In genomic region chr19:23803221-23803870, GRCm38 (mm10) we compare ENCODE assay signal across 23 mouse cellular contexts. TPM values are rescaled to one million over a fixed set of nuclear protein-coding genes. Genes with fewer than 3 reads are reported as not detected.
A peak's percentile ranks its signal among the peaks of the same experiment; 100 is the strongest.
DNase-seq lines count a peak whose midpoint lies in the region; ATAC-seq and TF ChIP-seq lines count a peak whose summit lies in the region.
"Had no signal": no experiment of that assay in that cellular context is flagged by ENCODE, and none has a peak within 500 bp of the region (broad histone marks: within the 10 kb centered on the region; RNA-seq: fewer than 3 reads in every experiment).

No protein-coding gene starts in this region.

- no peaks in the 10 kb centered on the region for H3K79me2 ChIP-seq in MEL (ENCODE audit: control insufficient read depth, insufficient read depth, low read length, poor library complexity)

- no peak for TF ChIP-seq CTCF in MEL (IDR thresholded peaks at IDR 0.05 in 2 of 3, conservative IDR thresholded peaks at IDR 0.05 in 1 of 3; ENCODE audit: control insufficient read depth in 1 of 3, insufficient read depth in 1 of 3, low read depth in 2 of 3, low read length in 3 of 3, poor library complexity in 1 of 3, severe bottlenecking in 1 of 3)
- TF ChIP-seq CTCF in lung, adult 2 months (IDR thresholded peaks at IDR 0.05; ENCODE audit: insufficient read depth, low read length) = no peak

- DNase-seq in heart, adult 18-20 months = peak; percentile 35 to 36
- DNase-seq in heart, postnatal 36 days = no peak
- no peak for DNase-seq in hindbrain, embryonic 14.5 days (ENCODE audit: low spot score)
- no peak for DNase-seq in hindbrain, embryonic 10.5 days (ENCODE audit: low spot score)
- no peak for DNase-seq in MEL (ENCODE audit: low read depth, low spot score)
- peak; percentile 28 for DNase-seq in heart, postnatal 4 days
- no peak for DNase-seq in lung, adult 2 months
- DNase-seq: adrenal gland, adult 8-10 months; cerebellum, adult 18-20 months; cerebellum, postnatal 14 days; kidney, adult 8-10 months; kidney, postnatal 10 days; liver; lung, postnatal 4 days; right cerebral cortex, adult 18-20 months; right cerebral cortex, postnatal 4 days; thymus, postnatal 14 days had no signal

- no peak overlapping the region for H3K4me2 ChIP-seq in hindbrain, embryonic 14.5 days (replicated peaks)
- H3K4me2 ChIP-seq: embryonic facial prominence, embryonic 12.5 days; intestine, embryonic 15.5 days; liver, embryonic 15.5 days; neural tube, embryonic 12.5 days had no signal

- H3K9ac ChIP-seq in hindbrain, embryonic 14.5 days = no peak overlapping the region
- no peak overlapping the region for H3K9ac ChIP-seq in MEL (ENCODE audit: control insufficient read depth, low read depth, low read length, poor library complexity, severe bottlenecking)
- H3K9ac ChIP-seq: embryonic facial prominence, embryonic 12.5 days; intestine, embryonic 15.5 days; liver, embryonic 15.5 days; neural tube, embryonic 12.5 days had no signal

- WGBS in hindbrain, embryonic 14.5 days = 55% methylated on average over 4 of the region's 4 CpGs
- WGBS in hindbrain, embryonic 10.5 days = 85% methylated on average over 4 of the region's 4 CpGs
- WGBS in lung, adult 2 months = 71% methylated on average over 4 of the region's 4 CpGs

- no peak for TF ChIP-seq RAD21 in MEL (IDR thresholded peaks at IDR 0.05; ENCODE audit: low read depth, low read length)

- no peaks in the 10 kb centered on the region for H3K9me3 ChIP-seq in hindbrain, embryonic 14.5 days (ENCODE audit: control insufficient read depth, low read length)
- H3K9me3 ChIP-seq in hindbrain, embryonic 10.5 days = no peaks in the 10 kb centered on the region
- no peaks in the 10 kb centered on the region for H3K9me3 ChIP-seq in MEL (replicated peaks; ENCODE audit: insufficient read depth, low read length)
- H3K9me3 ChIP-seq: embryonic facial prominence, embryonic 12.5 days; intestine, embryonic 15.5 days; limb, embryonic 10.5 days; liver, embryonic 15.5 days; neural tube, embryonic 12.5 days had no signal

- TF ChIP-seq EP300 in MEL (IDR thresholded peaks at IDR 0.05; ENCODE audit: low read depth in 1 of 2, low read length in 2 of 2) = no peak

- H3K36me3 ChIP-seq in hindbrain, embryonic 14.5 days (replicated peaks; ENCODE audit: control insufficient read depth, insufficient read depth) = no peaks in the 10 kb centered on the region
- no peaks in the 10 kb centered on the region for H3K36me3 ChIP-seq in hindbrain, embryonic 10.5 days
- H3K36me3 ChIP-seq in MEL (ENCODE audit: control insufficient read depth in 1 of 2, insufficient read depth in 2 of 2, low read length in 2 of 2) = no peaks in the 10 kb centered on the region
- H3K36me3 ChIP-seq: embryonic facial prominence, embryonic 12.5 days; intestine, embryonic 15.5 days; limb, embryonic 10.5 days; liver, embryonic 15.5 days; neural tube, embryonic 12.5 days had no signal

- H3K4me3 ChIP-seq in hindbrain, embryonic 14.5 days (replicated peaks; ENCODE audit: low read length) = no peak overlapping the region
- H3K4me3 ChIP-seq in hindbrain, embryonic 10.5 days = no peak overlapping the region
- no peak overlapping the region for H3K4me3 ChIP-seq in MEL (ENCODE audit: control insufficient read depth in 1 of 2, insufficient read depth in 1 of 2, low read depth in 2 of 2, low read length in 2 of 2)
- no peak overlapping the region for H3K4me3 ChIP-seq in lung, adult 2 months (replicated peaks; ENCODE audit: extremely low read depth, low read depth, low read length)
- H3K4me3 ChIP-seq: embryonic facial prominence, embryonic 12.5 days; intestine, embryonic 15.5 days; limb, embryonic 10.5 days; liver, embryonic 15.5 days; neural tube, embryonic 12.5 days had no signal

- no peak for TF ChIP-seq POLR2A in MEL (IDR thresholded peaks at IDR 0.05; ENCODE audit: control insufficient read depth in 1 of 2, insufficient read depth in 1 of 2, low read depth in 1 of 2, low read length in 2 of 2, poor library complexity in 1 of 2)
- no peak for TF ChIP-seq POLR2A in lung, adult 2 months (IDR thresholded peaks at IDR 0.05; ENCODE audit: borderline replicate concordance, extremely low read depth, low read depth, low read length)

- peak; percentile 52; the same call in 1 of the 2 replicates for ATAC-seq in hindbrain, embryonic 14.5 days (ENCODE audit: low FRiP score)
- ATAC-seq: activated CD4-positive, CD25-positive, alpha-beta regulatory T cell, adult 4 months; intestine, embryonic 15.5 days had no signal

- intact Hi-C loops in heart, postnatal 36 days (cut with DNase I) = no loop called here

- H3K27ac ChIP-seq in hindbrain, embryonic 14.5 days = peak overlapping the region; percentile 0; the same call in 1 of the 2 replicates
- no peak overlapping the region for H3K27ac ChIP-seq in hindbrain, embryonic 10.5 days
- H3K27ac ChIP-seq in MEL (ENCODE audit: control insufficient read depth, low read depth, low read length) = no peak overlapping the region
- H3K27ac ChIP-seq: embryonic facial prominence, embryonic 12.5 days; intestine, embryonic 15.5 days; limb, embryonic 10.5 days; liver, embryonic 15.5 days; neural tube, embryonic 12.5 days had no signal

- H3K4me1 ChIP-seq in hindbrain, embryonic 14.5 days (replicated peaks; ENCODE audit: control insufficient read depth, insufficient read depth, low read length) = peaks cover 12% of the 10 kb centered on the region
- H3K4me1 ChIP-seq in hindbrain, embryonic 10.5 days (replicated peaks) = no peaks in the 10 kb centered on the region
- H3K4me1 ChIP-seq in MEL (ENCODE audit: control insufficient read depth in 1 of 2, insufficient read depth in 2 of 2, low read length in 2 of 2) = no peaks in the 10 kb centered on the region
- no peaks in the 10 kb centered on the region; the same call in 1 of the 2 replicates for H3K4me1 ChIP-seq in lung, adult 2 months (ENCODE audit: control insufficient read depth, insufficient read depth, low read length)
- H3K4me1 ChIP-seq: embryonic facial prominence, embryonic 12.5 days; intestine, embryonic 15.5 days; limb, embryonic 10.5 days; liver, embryonic 15.5 days had no signal

- H3K27me3 ChIP-seq in hindbrain, embryonic 14.5 days (ENCODE audit: control insufficient read depth, insufficient read depth, low read length) = no peaks in the 10 kb centered on the region
- H3K27me3 ChIP-seq in hindbrain, embryonic 10.5 days (ENCODE audit: insufficient read depth, poor library complexity, severe bottlenecking) = no peaks in the 10 kb centered on the region
- no peaks in the 10 kb centered on the region for H3K27me3 ChIP-seq in MEL (ENCODE audit: control insufficient read depth in 1 of 2, insufficient read depth in 2 of 2, low read length in 2 of 2)
- H3K27me3 ChIP-seq: embryonic facial prominence, embryonic 12.5 days; intestine, embryonic 15.5 days; liver, embryonic 15.5 days; neural tube, embryonic 12.5 days had no signal

TF ChIP-seq in MEL, 35 proteins besides CTCF, POLR2A, EP300 and RAD21:
- TF ChIP-seq SMC3 (IDR thresholded peaks at IDR 0.05; ENCODE audit: low read depth, low read length) (no peak), USF2 (IDR thresholded peaks at IDR 0.05; ENCODE audit: borderline replicate concordance in 1 of 2, insufficient read depth in 1 of 2, low read depth in 1 of 2, low read length in 2 of 2) (no peak), BHLHE40 (IDR thresholded peaks at IDR 0.05; ENCODE audit: borderline replicate concordance, low read depth, low read length) (0 out of 2 replicates have a peak, but pooled peaks have one; percentile 24)

RNA-seq across cellular contexts. Expression of gene Apba1, which starts 44.7 kb away (rescaled TPM):
- total RNA-seq in heart, adult 18-20 months (2021) = 1 to 10 TPM; 3.0 to 3.1 TPM
- 1 to 10 TPM; 3.1 to 3.7 TPM for total RNA-seq in heart, postnatal 36 days (2021)
- polyA plus RNA-seq in hindbrain, embryonic 14.5 days (2014; fragmentation: Nextera tagmentation; extraction: Ambion mirVana) = 14.6 and 17.4 TPM in 2 replicates
- polyA plus RNA-seq in hindbrain, embryonic 10.5 days (2016; fragmentation: Nextera tagmentation; extraction: Ambion mirVana) = 0.54 and 1.9 TPM in 2 replicates
- under 0.01 TPM in 1 of 2 replicates, not detected in the other for total RNA-seq in MEL (2012; rRNA removed)
- polyA plus RNA-seq in MEL (2012; ENCODE audit: insufficient read depth in 1 of 2, insufficient read length in 2 of 2, low read depth in 1 of 2, low replicate concordance in 2 of 2, missing spikeins in 1 of 2) = under 1 TPM in 1 of 2 experiments, not detected in 1; 0.03 TPM
- 1 to 10 TPM; 6.4 TPM for total RNA-seq in heart, postnatal 4 days (2021)
- polyA plus RNA-seq in lung, adult 2 months (2012; rRNA removed) = 4.2 and 4.3 TPM in 2 replicates
- polyA plus RNA-seq: activated CD4-positive, CD25-positive, alpha-beta regulatory T cell, adult 4 months had no signal

Comparison
In these comparisons a context has a peak if more than half of its experiments do, and no peak if none do; other contexts are left out.
1. DNase-seq: peak in heart, adult 18-20 months (2 of 2) and heart, postnatal 4 days (single experiment); none in heart, postnatal 36 days (0 of 2), hindbrain, embryonic 14.5 days (single experiment), hindbrain, embryonic 10.5 days (single experiment), MEL (single experiment) and lung, adult 2 months (single experiment).